Mouse (Mus musculus) CH12.LX (cell line): ENCODE measurements at regions not wholly inside any gene's neighbourhood (a gene's known extent, or its start where the extent isn't known, plus 50 kb on each side); places are given as distances from the start of the nearest gene placed in this dataset.

Experiments used
- DNase-seq: peaks from one replicate; pipeline ENCODE4 v3.0.0-alpha.2; 2013; ENCODE audit errors: extremely low read depth
- H3K27ac ChIP-seq: 2 replicates; pipeline ENCODE4 v1.5.1; 2012; ENCODE audit warnings: low read depth, mild to moderate bottlenecking, control low read depth, moderate library complexity; ENCODE audit not compliant: insufficient read depth
- H3K27me3 ChIP-seq: replicated peaks from 2 replicates; pipeline ENCODE3; 2012; ENCODE audit warnings: inconsistent platforms
- H3K36me3 ChIP-seq, 2 experiments: replicated peaks in 1 of 2; 2 replicates each; pipeline versions ENCODE3 to v1.6.1; 2012; ENCODE audit warnings: inconsistent platforms in 1 of 2, low read length in 1 of 2, mild to moderate bottlenecking in 1 of 2, mixed read lengths in 1 of 2, moderate library complexity in 1 of 2; ENCODE audit not compliant: control insufficient read depth in 1 of 2, insufficient read depth in 1 of 2
- H3K4me1 ChIP-seq, 2 experiments: 2 replicates each; pipeline ENCODE4 v1.6.1; 2012; ENCODE audit warnings: inconsistent platforms in 1 of 2, moderate library complexity in 1 of 2; ENCODE audit not compliant: insufficient read depth in 2 of 2, control insufficient read depth in 1 of 2
- H3K4me2 ChIP-seq: 2 replicates; pipeline ENCODE4 v1.6.1; 2012; ENCODE audit warnings: low read depth, mild to moderate bottlenecking, control low read depth; ENCODE audit not compliant: poor library complexity, insufficient read depth, severe bottlenecking
- H3K4me3 ChIP-seq, 3 experiments: fragments of 150-350 bp in 1 of 3; sonication (generic) in 1 of 3; replicated peaks in 1 of 3; 2 replicates each; pipeline versions ENCODE3 to v1.5.1; 2011 to 2012; ENCODE audit warnings: low read depth in 2 of 3, low read length in 2 of 3, mild to moderate bottlenecking in 2 of 3, moderate library complexity in 2 of 3, control low read depth in 1 of 3, improper control_type of control experiment in 1 of 3, inconsistent platforms in 1 of 3, mixed read lengths in 1 of 3; ENCODE audit not compliant: poor library complexity in 1 of 3
- H3K79me2 ChIP-seq: replicated peaks from 2 replicates; pipeline ENCODE4 v1.6.1; 2012; ENCODE audit warnings: mild to moderate bottlenecking, moderate library complexity; ENCODE audit not compliant: control insufficient read depth, poor library complexity, insufficient read depth, severe bottlenecking; ENCODE audit errors: extremely low read depth
- H3K9ac ChIP-seq: 2 replicates; pipeline ENCODE4 v1.6.1; 2012; ENCODE audit warnings: low read depth, mild to moderate bottlenecking, control low read depth, moderate library complexity; ENCODE audit not compliant: insufficient read depth
- H3K9me3 ChIP-seq: replicated peaks from 2 replicates; pipeline ENCODE3; 2012; ENCODE audit warnings: low read length, inconsistent platforms, mixed read lengths
- BHLHE40 ChIP-seq: IDR thresholded peaks from 2 replicates; pipeline ENCODE4 v1.6.1; 2011; ENCODE audit warnings: mild to moderate bottlenecking, low read depth, low read length, improper control_type of control experiment
- CHD1 ChIP-seq: IDR thresholded peaks from 2 replicates; pipeline ENCODE4 v1.6.1; 2012; ENCODE audit warnings: low read depth, low read length, improper control_type of control experiment, inconsistent platforms
- CTCF ChIP-seq, 2 experiments: IDR thresholded peaks in 1 of 2; conservative IDR thresholded peaks in 1 of 2; 2 replicates each; pipeline ENCODE4 v1.5.1; 2011 to 2012; ENCODE audit warnings: low read depth in 2 of 2, low read length in 2 of 2, improper control_type of control experiment in 1 of 2, inconsistent platforms in 1 of 2, mild to moderate bottlenecking in 1 of 2, moderate library complexity in 1 of 2
- GABPA ChIP-seq: IDR thresholded peaks from 2 replicates; pipeline ENCODE4 v1.6.1; 2012; ENCODE audit warnings: low read depth, low read length, improper control_type of control experiment, inconsistent platforms; ENCODE audit not compliant: insufficient replicate concordance
- HCFC1 ChIP-seq: IDR thresholded peaks from 2 replicates; pipeline ENCODE4 v1.6.1; 2012; ENCODE audit warnings: low read depth, mild to moderate bottlenecking, inconsistent platforms, low read length, improper control_type of control experiment
- JUND ChIP-seq: conservative IDR thresholded peaks from 2 replicates; pipeline ENCODE4 v1.6.1; 2011; ENCODE audit warnings: low read depth, low read length, improper control_type of control experiment
- MEF2A ChIP-seq: IDR thresholded peaks from 2 replicates; pipeline ENCODE4 v1.6.1; 2014; ENCODE audit warnings: low read depth, mild to moderate bottlenecking, inconsistent platforms, low read length, improper control_type of control experiment, borderline replicate concordance
- MYC ChIP-seq: IDR thresholded peaks from 2 replicates; pipeline ENCODE4 v1.6.1; 2011; ENCODE audit warnings: low read depth, mild to moderate bottlenecking, improper control_type of control experiment, low read length
- NELFE ChIP-seq: IDR thresholded peaks from 2 replicates; pipeline ENCODE4 v1.6.1; 2011; ENCODE audit warnings: low read depth, low read length, improper control_type of control experiment
- NRF1 ChIP-seq: IDR thresholded peaks from 2 replicates; pipeline ENCODE4 v1.6.1; 2014; ENCODE audit warnings: low read depth, mild to moderate bottlenecking, inconsistent platforms, low read length, improper control_type of control experiment, moderate library complexity
- PAX5 ChIP-seq: IDR thresholded peaks from 2 replicates; pipeline ENCODE4 v1.6.1; 2012; ENCODE audit warnings: low read length, inconsistent platforms, mixed read lengths
- POLR2A ChIP-seq: IDR thresholded peaks from 2 replicates; pipeline ENCODE4 v1.6.1; 2011; ENCODE audit warnings: low read depth, mild to moderate bottlenecking, improper control_type of control experiment, low read length
- RAD21 ChIP-seq: IDR thresholded peaks from 2 replicates; pipeline ENCODE4 v1.6.1; 2011; ENCODE audit warnings: low read depth, mild to moderate bottlenecking, low read length, improper control_type of control experiment, moderate library complexity
- SIN3A ChIP-seq: IDR thresholded peaks from 2 replicates; pipeline ENCODE4 v1.6.1; 2012; ENCODE audit warnings: low read length, improper control_type of control experiment, inconsistent platforms
- SMC3 ChIP-seq: IDR thresholded peaks from 2 replicates; pipeline ENCODE4 v1.6.1; 2011; ENCODE audit warnings: low read depth, low read length, improper control_type of control experiment
- TBP ChIP-seq: conservative IDR thresholded peaks from 2 replicates; pipeline ENCODE4 v1.6.1; 2011; ENCODE audit warnings: low read depth, low read length, improper control_type of control experiment
- TCF12 ChIP-seq: IDR thresholded peaks from 2 replicates; pipeline ENCODE4 v1.6.1; 2014; ENCODE audit warnings: low read depth, mild to moderate bottlenecking, inconsistent platforms, low read length, improper control_type of control experiment
- USF1 ChIP-seq: IDR thresholded peaks from 2 replicates; pipeline ENCODE4 v1.6.1; 2014; ENCODE audit warnings: low read depth, mild to moderate bottlenecking, inconsistent platforms, low read length, improper control_type of control experiment
- USF2 ChIP-seq: conservative IDR thresholded peaks from 2 replicates; pipeline ENCODE4 v1.6.1; 2011; ENCODE audit warnings: low read depth, low read length, improper control_type of control experiment
- ZC3H11A ChIP-seq: IDR thresholded peaks from 2 replicates; pipeline ENCODE4 v1.6.1; 2012; ENCODE audit warnings: low read depth, mild to moderate bottlenecking, inconsistent platforms, low read length, improper control_type of control experiment
- ZKSCAN1 ChIP-seq: IDR thresholded peaks from 2 replicates; pipeline ENCODE4 v1.6.1; 2012; ENCODE audit warnings: low read depth, inconsistent platforms, low read length, improper control_type of control experiment, borderline replicate concordance
- dilution Hi-C: fragments of 300-500 bp; cut with MboI; formaldehyde crosslinking; loops from 2 replicates; pipeline ENCODE4 v1.14.3; 2020; ENCODE audit warnings: low sequenced_read_pairs; ENCODE audit not compliant: extremely low pct_unique_long_range_greater_than_20kb, extremely low pct_ligation_motif_present
- in situ Hi-C: fragments of 300-500 bp; cut with MboI; formaldehyde crosslinking; loops from 3 replicates; pipeline ENCODE4 v1.14.3; 2019; ENCODE audit warnings: low sequenced_read_pairs, low pct_ligation_motif_present, low pct_unique_long_range_greater_than_20kb, mixed read lengths

- Histone ChIP-seq H3K4me1 (no peaks in the 10 kb centered on the region), H3K79me2 (no peaks in the 10 kb centered on the region), H3K36me3 (no peaks in the 10 kb centered on the region), H3K27me3 (no peaks in the 10 kb centered on the region), H3K9me3 (peaks cover 79% of the 10 kb centered on the region), H3K4me3 (no peak overlapping the region), H3K4me2 (no peak overlapping the region), H3K9ac (no peak overlapping the region), H3K27ac (no peak overlapping the region)
- TF ChIP-seq CHD1 (no peak), USF1 (no peak), TBP (no peak), TCF12 (no peak), MEF2A (no peak), GABPA (no peak), HCFC1 (no peak), USF2 (no peak), ZC3H11A (no peak), PAX5 (no peak), RAD21 (no peak), NRF1 (no peak), NELFE (no peak), ZKSCAN1 (no peak), CTCF (conservative IDR thresholded peaks at IDR 0.05 in 1 of 2, IDR thresholded peaks at IDR 0.05 in 1 of 2; ENCODE audit: low read depth in 2 of 2, low read length in 2 of 2) (no peak), BHLHE40 (no peak), MYC (no peak), SIN3A (no peak), SMC3 (no peak), POLR2A (no peak)
- in situ Hi-C loops = no loop called here
- dilution Hi-C loops = no loop called here
- DNase-seq = no peak
Observed at GRCm38 (mm10) chr8:91975460-91975859, 173.6 kb upstream of the Irx3 start.

GRCm38 (mm10) chr8:91974636-91975035 is 172.8 kb upstream of the Irx3 start:
- no peak overlapping the region for H3K4me2 ChIP-seq
- no peak overlapping the region for H3K27ac ChIP-seq
- H3K9me3 ChIP-seq = peaks cover 80% of the 10 kb centered on the region
- no peaks in the 10 kb centered on the region for H3K4me1 ChIP-seq
- H3K79me2 ChIP-seq = no peaks in the 10 kb centered on the region
- no peaks in the 10 kb centered on the region for H3K36me3 ChIP-seq
- H3K27me3 ChIP-seq = no peaks in the 10 kb centered on the region
- no peak for DNase-seq
- dilution Hi-C loops (no loop called here), in situ Hi-C loops (no loop called here)
- H3K4me3 ChIP-seq = no peak overlapping the region
- H3K9ac ChIP-seq = no peak overlapping the region
- TF ChIP-seq USF2 (no peak), TCF12 (no peak), GABPA (no peak), JUND (no peak)
